Mouse (Mus musculus) Patski (cell line): ENCODE measurements around the gene Aspscr1. TPM values are rescaled to one million over a fixed set of nuclear protein-coding genes. Genes with fewer than 3 reads are reported as not detected.

Source experiments
- ATAC-seq: fragments of 100-300 bp; one replicate; pipeline ENCODE4 v1.8.0; 2021
- CTCF ChIA-PET: fragments of 350-600 bp; sonication (Branson Sonifier 250); formaldehyde crosslinking; loops from one replicate; lab custom pipeline; 2022; ENCODE audit warnings: inconsistent platforms; lab: Charles Lee
- POLR2A ChIA-PET: fragments of 350-600 bp; sonication (Branson Sonifier 250); formaldehyde crosslinking; loops from one replicate; lab custom pipeline; 2022; ENCODE audit warnings: antibody characterized with exemption, inconsistent platforms; lab: Charles Lee
- DNase-seq: peaks from one replicate; pipeline ENCODE4 v3.0.0-alpha.2; 2011; ENCODE audit warnings: low read depth, low spot score
- H3K27me3 ChIP-seq: fragments of 371-371 bp; one replicate; pipeline ENCODE4 v1.5.1; 2021
- CTCF ChIP-seq: fragments of 100-300 bp; IDR thresholded peaks from one replicate; pipeline ENCODE4 v1.5.1; 2021
- in situ Hi-C: fragments of 300-500 bp; cut with MboI; formaldehyde crosslinking; loops from 3 replicates; pipeline ENCODE4 v1.11.1; 2018; ENCODE audit warnings: low pct_unique_long_range_greater_than_20kb, mixed read lengths
- polyA plus RNA-seq: library from polyadenylated mRNA; unstranded; gene quantifications from one replicate; pipeline ENCODE4 v1.2.3, GENCODE M21; 2021

Aspscr1 gene
- polyA plus RNA-seq, 1 experiment from 2014 or later: 54.9 TPM

- TF ChIP-seq CTCF: no peak
- no peaks in the 10 kb centered on the region for H3K27me3 ChIP-seq
- ChIA-PET POLR2A (no interaction called here), CTCF (no interaction called here)
- no peak for DNase-seq
- no peak for ATAC-seq
- in situ Hi-C loops: no loop called here
Observed at GRCm38 (mm10) chr11:120695184-120695583, 22.4 kb downstream of the Aspscr1 start.

GRCm38 (mm10) chr11:120695641-120696040 lies 22.9 kb downstream of the Aspscr1 start:
- CTCF ChIA-PET: no interaction called here
- TF ChIP-seq CTCF: no peak
- no peaks in the 10 kb centered on the region for H3K27me3 ChIP-seq
- in situ Hi-C loops: no loop called here
- POLR2A ChIA-PET: no interaction called here
- no peak for ATAC-seq
- no peak for DNase-seq

GRCm38 (mm10) chr11:120696568-120696967 lies 23.8 kb downstream of the Aspscr1 start:
- DNase-seq (no peak), ATAC-seq (no peak)
- ChIA-PET POLR2A (no interaction called here), CTCF (interaction anchor here (1.6 to 1.9 kb wide), 2 partner anchors 23 to 65 kb away, joined by 3 to 4 read pairs; partner anchors contain the start of gene Aspscr1)
- no peaks in the 10 kb centered on the region for H3K27me3 ChIP-seq
- TF ChIP-seq CTCF: no peak
- in situ Hi-C loops: no loop called here

GRCm38 (mm10) chr11:120697741-120698140 lies 25.0 kb downstream of the Aspscr1 start:
- no peaks in the 10 kb centered on the region for H3K27me3 ChIP-seq
- CTCF ChIA-PET: interaction anchor here (0.8 to 1.9 kb wide), 9 partner anchors 9 to 79 kb away, joined by 3 to 6 read pairs (median 4); partner anchors contain the start of gene Aspscr1
- no peak for TF ChIP-seq CTCF
- in situ Hi-C loops: no loop called here
- POLR2A ChIA-PET: interaction anchor here (1.3 to 4.0 kb wide), 2 partner anchors 13 to 24 kb away, joined by 3 to 12 read pairs; partner anchors contain the start of gene Aspscr1
- peak; percentile 93 for DNase-seq
- peak; percentile 87 for ATAC-seq

DNA sequence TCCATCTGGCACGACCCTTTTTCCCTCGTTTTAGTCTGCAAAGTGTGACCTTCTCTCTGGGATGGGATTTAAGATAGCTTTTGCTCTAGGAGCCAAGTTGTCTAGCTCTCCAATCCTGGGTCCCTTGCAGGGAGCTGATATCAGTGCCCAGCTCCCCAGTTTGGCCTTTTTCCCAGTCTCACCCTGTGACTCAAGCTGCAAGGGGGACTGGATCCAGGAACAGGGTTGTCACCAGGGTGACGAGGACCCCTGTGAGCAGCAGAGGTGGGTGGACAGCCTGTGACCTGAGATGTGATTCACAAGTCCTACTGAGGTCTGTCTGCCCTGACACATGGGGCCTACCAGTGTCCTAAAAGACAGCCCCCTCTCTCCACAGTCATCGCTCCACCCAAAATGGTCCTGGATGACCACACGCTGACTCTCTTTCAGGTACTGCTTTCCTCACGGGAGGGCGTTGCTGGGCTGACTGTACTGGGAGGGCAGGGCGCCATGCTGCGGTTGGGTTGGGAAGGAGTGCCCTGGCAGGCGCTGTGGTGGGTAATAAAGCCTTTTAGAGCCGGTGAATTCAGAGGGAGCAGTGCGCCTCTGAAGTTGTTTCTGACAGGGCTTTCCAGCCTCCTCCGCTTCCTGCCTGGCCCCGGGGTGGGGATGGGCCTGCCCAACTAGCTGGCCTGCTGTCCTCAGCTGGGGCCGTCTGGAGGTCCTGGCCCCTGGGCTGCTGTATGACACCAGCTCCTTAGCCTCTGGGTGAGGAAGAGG lies 31.1 kb downstream of the Aspscr1 start:
- ChIA-PET POLR2A (interaction anchor here (0.8 kb wide), 1 partner anchor 8 kb away, joined by 3 read pairs; no protein-coding TSS in a partner anchor), CTCF (interaction anchor here (3.3 kb wide), 1 partner anchor 73 kb away, joined by 9 read pairs; no protein-coding TSS in a partner anchor)
- in situ Hi-C loops: no loop called here
- DNase-seq: no peak
- no peaks in the 10 kb centered on the region for H3K27me3 ChIP-seq
- ATAC-seq: no peak
- no peak for TF ChIP-seq CTCF

- ATAC-seq (no peak), DNase-seq (no peak)
- POLR2A ChIA-PET: interaction anchor here (0.7 kb wide), 1 partner anchor 194 kb away, joined by 3 read pairs; no protein-coding TSS in a partner anchor
- H3K27me3 ChIP-seq: no peaks in the 10 kb centered on the region
- TF ChIP-seq CTCF: no peak
- in situ Hi-C loops: no loop called here
- CTCF ChIA-PET: interaction anchor here (3.3 kb wide), 1 partner anchor 72 kb away, joined by 9 read pairs; no protein-coding TSS in a partner anchor
Observed at GRCm38 (mm10) chr11:120704486-120705325, 31.9 kb downstream of the Aspscr1 start.

DNA sequence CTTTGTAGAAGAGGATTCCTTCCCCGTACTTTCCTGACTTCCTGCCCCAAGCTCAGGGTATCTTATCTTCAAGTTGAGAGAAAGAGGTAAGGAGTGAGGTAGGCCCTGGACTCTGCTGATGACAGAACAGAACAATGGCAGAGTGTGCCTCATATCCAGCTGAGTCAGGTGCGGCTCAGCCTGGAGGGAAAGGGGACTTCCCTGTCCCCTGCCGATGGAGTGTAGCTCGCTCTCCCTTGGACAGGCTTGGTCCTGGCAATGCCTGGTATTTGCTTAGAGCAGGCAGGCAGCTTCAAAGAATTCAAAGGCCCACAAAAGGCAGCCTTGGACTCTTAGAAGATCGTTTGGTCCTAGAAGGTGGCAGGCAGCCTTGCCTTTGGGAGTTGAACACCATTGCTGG lies 33.3 kb downstream of the Aspscr1 start:
- no peak for TF ChIP-seq CTCF
- POLR2A ChIA-PET: no interaction called here
- in situ Hi-C loops: no loop called here
- DNase-seq (no peak), ATAC-seq (no peak)
- no peaks in the 10 kb centered on the region for H3K27me3 ChIP-seq
- CTCF ChIA-PET: interaction anchor here (0.9 to 1.6 kb wide), 2 partner anchors 8 to 46 kb away, joined by 4 to 6 read pairs; no protein-coding TSS in a partner anchor

GRCm38 (mm10) chr11:120707225-120707624 lies 34.5 kb downstream of the Aspscr1 start:
- ATAC-seq: no peak
- POLR2A ChIA-PET: no interaction called here
- H3K27me3 ChIP-seq: no peaks in the 10 kb centered on the region
- DNase-seq: no peak
- CTCF ChIA-PET: interaction anchor here (1.6 kb wide), 1 partner anchor 10 kb away, joined by 6 read pairs; no protein-coding TSS in a partner anchor
- no peak for TF ChIP-seq CTCF
- in situ Hi-C loops: no loop called here

- in situ Hi-C loops: no loop called here
Observed at GRCm38 (mm10) chr11:120707969-120708368, 35.2 kb downstream of the Aspscr1 start.

DNA sequence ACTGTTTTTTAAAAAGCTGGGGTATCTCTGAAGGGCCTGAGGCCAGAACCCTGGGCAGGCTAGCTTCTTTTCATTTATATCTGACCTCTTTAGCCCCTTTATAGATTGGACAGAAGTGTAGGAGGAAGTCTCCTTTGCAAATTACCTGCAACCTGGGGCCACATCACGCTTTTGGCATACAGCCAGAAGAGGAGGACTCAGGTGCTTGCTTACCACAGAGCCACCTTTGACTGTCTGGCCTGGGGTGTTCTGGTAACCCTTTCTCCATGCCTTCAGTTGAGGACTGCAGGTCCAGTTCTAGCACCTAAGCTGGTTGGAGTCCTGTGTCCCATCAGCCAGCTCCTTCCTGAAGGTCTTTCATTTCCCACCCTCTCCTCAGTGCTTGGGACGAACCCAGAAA lies 36.8 kb downstream of the Aspscr1 start:
- POLR2A ChIA-PET: interaction anchor here (1.0 kb wide), 1 partner anchor 15 kb away, joined by 4 read pairs; no protein-coding TSS in a partner anchor
- no peak for DNase-seq
- in situ Hi-C loops: no loop called here
- no peak for TF ChIP-seq CTCF
- no peaks in the 10 kb centered on the region for H3K27me3 ChIP-seq
- CTCF ChIA-PET: interaction anchor here (1.6 to 3.7 kb wide), 2 partner anchors 50 to 67 kb away, joined by 6 to 16 read pairs; no protein-coding TSS in a partner anchor
- ATAC-seq: no peak

More at GRCm38 (mm10) chr11:120707969-120708368, 35.2 kb downstream of the Aspscr1 start:
- TF ChIP-seq CTCF: no peak
- ATAC-seq: no peak
- POLR2A ChIA-PET: no interaction called here
- DNase-seq: no peak
- H3K27me3 ChIP-seq: no peaks in the 10 kb centered on the region
- CTCF ChIA-PET: interaction anchor here (1.1 kb wide), 1 partner anchor 10 kb away, joined by 3 read pairs; no protein-coding TSS in a partner anchor
